Mouse (Mus musculus) brain, adult 10 weeks (tissue): ENCODE measurements around the gene Zbtb14. TPM values are rescaled to one million over a fixed set of nuclear protein-coding genes. Genes with fewer than 3 reads are reported as not detected.

Experiments used
- polyA plus RNA-seq: library from polyadenylated mRNA; stranded (reverse); fragments of 350-450 nt; fragmentation: Illumina TruSeq; extraction: RNeasy Lipid Tissue Mini Kit (QIAGEN cat#74804); gene quantifications from one replicate; pipeline ENCODE4 v1.2.3, GENCODE M21; 2015; ENCODE audit warnings: low read depth, low replicate concordance

Zbtb14 gene
- polyA plus RNA-seq = 20.1 TPM

GRCm38 (mm10) chr17:69382511-69383100 is at the start of gene Zbtb14:
TSS of gene Zbtb14 (plus strand) at chr17:69383050.

GRCm38 (mm10) chr17:69438990-69439491 is 56.2 kb downstream of the Zbtb14 start, which contains the start of gene Akain1:
TSS of gene Akain1 (plus strand) at chr17:69439326.

Other genes with a start within 250 kb of the Zbtb14 start
- gene Akain1, start 56.3 kb downstream of the Zbtb14 start, polyA plus RNA-seq = 10.3 TPM